Mouse (Mus musculus) A20 (cell line): ENCODE measurements around the gene Gm47189.
"Not testable (repeated sequence)": the region's sequence is repeated elsewhere in the genome, so short reads cannot be mapped to it uniquely, and the experiment has no call there.

ENCODE experiments used
- DNase-seq: peaks from one replicate; pipeline ENCODE4 v3.0.0-alpha.2; 2011; ENCODE audit warnings: low read depth, low spot score

The Gm47189 gene

GRCm38 (mm10) chr14:41772341-41772740 is at the start of gene Gm47189:
Gene Gm47189 (minus strand): TSS chr14:41772441.
- not testable (repeated sequence) for DNase-seq

- not testable (repeated sequence) for DNase-seq
Measured at GRCm38 (mm10) chr14:41755931-41756330, 16.3 kb downstream of the Gm47189 start.

- DNase-seq = not testable (repeated sequence)
Measured at GRCm38 (mm10) chr14:41750514-41750913, 21.7 kb downstream of the Gm47189 start, which contains the start of gene Gm7929. Gene Gm7929 (minus strand): TSS chr14:41750614.

- DNase-seq = not testable (repeated sequence)
Measured at GRCm38 (mm10) chr14:41723437-41723836, 48.8 kb downstream of the Gm47189 start.

- not testable (repeated sequence) for DNase-seq
Measured at GRCm38 (mm10) chr14:41717180-41717579, 55.1 kb downstream of the Gm47189 start.
